Mouse (Mus musculus) thymus, adult 2 months (tissue): Measurements from ENCODE around the gene Unc5c.

Experiments used
- CTCF ChIP-seq: fragments of 200-500 bp; IDR thresholded peaks from 2 replicates; pipeline ENCODE4 v1.5.1; 2012; ENCODE audit warnings: mild to moderate bottlenecking, control low read depth, low read length, moderate library complexity, borderline replicate concordance; ENCODE audit not compliant: control insufficient read depth, poor library complexity, insufficient read depth; ENCODE audit errors: extremely low read depth
- POLR2A ChIP-seq: fragments of 200-500 bp; IDR thresholded peaks from 2 replicates; pipeline ENCODE4 v1.6.1; 2012; ENCODE audit warnings: mild to moderate bottlenecking, low read length, control low read depth, moderate library complexity; ENCODE audit not compliant: control insufficient read depth, poor library complexity, insufficient read depth; ENCODE audit errors: extremely low read depth

DNA sequence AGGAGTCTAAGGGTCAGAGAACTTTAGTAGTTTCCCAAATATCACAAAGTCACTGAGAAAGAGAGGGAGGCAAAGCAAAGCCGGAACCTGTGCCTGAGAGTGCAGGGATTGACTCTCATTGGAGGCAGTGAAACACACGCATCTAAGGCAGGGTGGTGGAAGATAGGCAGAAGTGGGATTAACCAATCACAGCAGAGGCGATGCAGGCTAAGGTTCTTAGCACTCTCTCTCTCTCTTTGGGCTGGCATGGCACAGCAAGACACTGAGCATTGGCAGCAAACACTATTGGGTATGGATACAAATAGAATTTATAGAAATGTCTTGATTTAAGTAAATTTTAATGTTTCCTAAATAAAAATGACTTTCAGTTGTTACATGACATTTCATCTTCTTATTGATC lies 406.8 kb downstream of the Unc5c start:
- no peak for TF ChIP-seq POLR2A
- TF ChIP-seq CTCF, result no peak
